Mouse (Mus musculus) c-Kit-positive CD71-positive TER-119-positive erythroid progenitor cells, embryonic 14.5 days (primary cell): ENCODE measurements around the gene Zfp94.

Experiments used
- DNase-seq: peaks from one replicate; pipeline ENCODE4 v3.0.0-alpha.2; 2013; ENCODE audit warnings: low spot score

Gene Zfp94

GRCm38 (mm10) chr7:24274456-24274855 lies 42.0 kb downstream of the Zfp94 start:
- no peak for DNase-seq

GRCm38 (mm10) chr7:24271191-24271590 lies 45.3 kb downstream of the Zfp94 start:
- no peak for DNase-seq

GRCm38 (mm10) chr7:24270288-24270672 lies 46.2 kb downstream of the Zfp94 start, which contains the start of gene Zfp93:
Gene Zfp93, plus strand, starts transcription at chr7:24270420.
- peak; percentile 52 for DNase-seq

GRCm38 (mm10) chr7:24269667-24270287 lies 46.7 kb downstream of the Zfp94 start:
- no peak for DNase-seq

GRCm38 (mm10) chr7:24269256-24269655 lies 47.2 kb downstream of the Zfp94 start:
- no peak for DNase-seq

GRCm38 (mm10) chr7:24268176-24269155 lies 48.0 kb downstream of the Zfp94 start:
- no peak for DNase-seq

GRCm38 (mm10) chr7:24260000-24260312 lies 56.5 kb downstream of the Zfp94 start:
- DNase-seq: no peak

GRCm38 (mm10) chr7:24259306-24259999 lies 57.0 kb downstream of the Zfp94 start:
- DNase-seq: no peak

GRCm38 (mm10) chr7:24254633-24255474 lies 61.6 kb downstream of the Zfp94 start, which contains the start of gene Zfp108:
Gene Zfp108, plus strand, starts transcription at chr7:24254794.
- peak; percentile 46 for DNase-seq

- DNase-seq: no peak
Observed at GRCm38 (mm10) chr7:24253779-24254615, 62.5 kb downstream of the Zfp94 start.
